Mouse (Mus musculus) cerebellum, adult 2 months (tissue): Measurements from ENCODE around the gene Evx2.

ENCODE experiments used
- CTCF ChIP-seq: fragments of 200-500 bp; IDR thresholded peaks from 2 replicates; pipeline ENCODE4 v1.5.1; 2011; ENCODE audit warnings: low read depth, mild to moderate bottlenecking, control low read depth, low read length, moderate library complexity, borderline replicate concordance; ENCODE audit not compliant: insufficient read depth
- POLR2A ChIP-seq: fragments of 200-500 bp; IDR thresholded peaks from 2 replicates; pipeline ENCODE4 v1.6.1; 2011; ENCODE audit warnings: low read length, control low read depth, borderline replicate concordance; ENCODE audit not compliant: insufficient read depth

DNA sequence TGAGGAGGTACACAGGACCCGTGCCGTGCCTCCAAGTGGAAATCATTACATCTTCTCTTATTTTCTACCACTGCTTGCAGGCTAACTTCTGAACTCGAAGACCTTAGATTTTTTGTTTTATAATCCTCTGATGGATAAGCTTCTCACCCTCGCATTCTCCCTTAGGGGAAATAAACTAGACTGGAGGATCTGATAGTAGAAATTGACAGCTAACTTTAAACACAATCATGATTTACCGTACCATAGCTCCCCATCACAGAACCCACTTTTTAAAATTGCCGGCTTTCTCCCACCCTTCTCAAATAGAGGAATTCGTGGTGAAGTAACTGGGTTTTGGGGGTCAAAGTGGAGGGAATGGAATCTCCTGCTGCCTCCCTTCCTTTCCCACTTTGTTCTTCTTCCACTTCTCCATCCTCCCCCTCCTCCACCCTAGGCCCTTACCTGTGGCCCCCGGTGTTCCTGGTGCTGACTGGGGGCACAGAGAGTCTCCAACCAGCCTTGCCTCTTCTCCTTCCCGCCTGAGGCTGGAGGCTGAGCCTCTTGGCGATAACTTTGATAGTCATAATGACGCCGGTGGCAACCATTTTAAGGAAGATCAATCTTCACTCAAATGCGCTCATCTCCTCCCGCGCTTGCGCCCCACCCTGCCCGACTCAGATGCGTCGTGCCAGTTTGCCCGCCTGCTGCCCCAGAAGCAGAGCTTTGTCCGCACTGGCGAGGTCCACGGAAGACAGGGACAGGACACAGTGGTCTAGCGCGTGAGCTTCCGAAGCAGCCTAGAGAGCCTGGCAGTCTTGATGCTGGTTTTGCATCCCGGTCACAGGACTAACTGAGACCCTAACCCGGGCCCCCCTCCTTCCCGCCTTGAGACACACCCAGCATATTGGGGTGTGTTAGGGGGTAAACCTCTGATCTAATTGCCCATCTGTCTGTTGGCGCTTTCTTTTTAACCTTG, 1.3 kb upstream of the Evx2 start:
- TF ChIP-seq CTCF = no peak
- TF ChIP-seq POLR2A = no peak
